Mouse (Mus musculus): Measurements from ENCODE around the gene Txnrd3. TPM values are rescaled to one million over a fixed set of nuclear protein-coding genes. Genes with fewer than 3 reads are reported as not detected.

Txnrd3 gene
- polyA plus RNA-seq, 1 experiment from 2014 or later: 8.0 TPM

DNA sequence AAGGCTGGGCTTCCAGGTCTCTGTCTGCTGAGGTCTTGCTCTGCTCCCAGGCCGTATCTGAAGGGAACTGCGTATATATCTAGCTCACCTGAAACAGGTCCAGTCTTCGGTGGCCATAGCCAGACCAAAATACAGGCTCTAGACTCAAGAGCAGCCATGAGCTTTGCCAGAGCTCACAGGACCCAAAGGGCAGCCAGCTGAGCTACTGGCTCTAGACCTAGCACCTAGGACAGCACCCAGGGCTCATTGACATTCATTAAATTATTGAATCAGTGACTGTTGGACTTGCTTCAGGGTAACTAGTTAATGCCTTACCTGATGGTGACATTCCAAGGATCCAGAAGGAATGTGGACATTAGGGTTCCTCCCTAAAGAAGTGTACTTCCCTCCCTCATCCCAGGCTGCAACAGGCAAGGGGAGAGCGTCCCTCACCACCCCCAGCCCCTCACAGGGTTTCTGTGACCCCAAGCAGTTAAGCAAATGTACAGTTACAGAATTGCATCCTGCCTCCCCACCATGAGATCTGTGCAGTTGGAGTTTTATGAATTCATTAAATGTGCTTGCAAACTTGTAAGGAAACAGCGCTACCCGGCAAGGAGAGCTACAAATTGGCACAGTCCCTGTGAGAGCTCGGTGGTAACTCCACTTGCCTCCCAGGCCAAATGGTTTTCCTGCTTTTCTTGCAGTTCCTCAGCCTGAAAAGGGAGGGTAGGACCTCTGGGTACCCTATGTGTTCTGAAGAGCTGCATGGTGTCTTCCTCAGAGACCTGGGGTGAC lies 29.0 kb upstream of the Txnrd3 start:
- no peak overlapping the region for H3K4me2 ChIP-seq (ENCODE audit: low read depth, low read length)
- no peaks in the 10 kb centered on the region for H3K36me3 ChIP-seq (ENCODE audit: control insufficient read depth, insufficient read depth, low read length)
- no peak overlapping the region for H3K4me3 ChIP-seq (replicated peaks; ENCODE audit: low read length)
- H3K27me3 ChIP-seq (ENCODE audit: control insufficient read depth, insufficient read depth, low read length): no peaks in the 10 kb centered on the region
- no peaks in the 10 kb centered on the region for H3K9me3 ChIP-seq (replicated peaks; ENCODE audit: control insufficient read depth, low read length)
- H3K27ac ChIP-seq (ENCODE audit: low read length): no peak overlapping the region
- no peaks in the 10 kb centered on the region for H3K4me1 ChIP-seq (ENCODE audit: control insufficient read depth, insufficient read depth, low read length)
- 65% methylated on average over 7 of the region's 7 CpGs for WGBS
- no peak for ATAC-seq (ENCODE audit: insufficient read depth, low FRiP score)
- H3K9ac ChIP-seq (ENCODE audit: low read length): no peak overlapping the region

DNA sequence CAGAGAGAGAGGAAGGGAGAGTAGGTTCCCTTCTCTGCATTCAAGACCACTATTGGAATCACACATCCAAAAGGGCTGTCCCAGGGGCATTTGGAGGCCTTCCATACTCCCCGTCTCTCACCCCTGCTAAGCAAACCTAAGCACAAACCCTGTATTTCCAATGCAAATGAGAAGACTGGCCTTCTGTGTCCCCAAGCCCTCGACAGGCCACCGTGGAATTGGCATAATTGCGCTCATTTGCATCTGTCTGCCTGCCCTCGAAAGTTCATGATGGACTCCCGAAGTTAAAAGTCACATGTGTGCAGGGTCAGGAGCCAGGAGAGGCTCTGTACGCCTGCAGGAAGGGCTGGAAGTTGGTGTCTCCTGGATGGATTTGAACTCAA lies 28.4 kb upstream of the Txnrd3 start:
- Histone ChIP-seq H3K9ac (ENCODE audit: low read length) (no peak overlapping the region), H3K4me3 (replicated peaks; ENCODE audit: low read length) (no peak overlapping the region), H3K9me3 (replicated peaks; ENCODE audit: control insufficient read depth, low read length) (no peaks in the 10 kb centered on the region), H3K4me1 (ENCODE audit: control insufficient read depth, insufficient read depth, low read length) (no peaks in the 10 kb centered on the region), H3K4me2 (ENCODE audit: low read depth, low read length) (no peak overlapping the region), H3K27ac (ENCODE audit: low read length) (no peak overlapping the region), H3K27me3 (ENCODE audit: control insufficient read depth, insufficient read depth, low read length) (no peaks in the 10 kb centered on the region), H3K36me3 (ENCODE audit: control insufficient read depth, insufficient read depth, low read length) (no peaks in the 10 kb centered on the region)
- WGBS: 61% methylated on average over 7 of the region's 7 CpGs
- ATAC-seq (ENCODE audit: insufficient read depth, low FRiP score): no peak

DNA sequence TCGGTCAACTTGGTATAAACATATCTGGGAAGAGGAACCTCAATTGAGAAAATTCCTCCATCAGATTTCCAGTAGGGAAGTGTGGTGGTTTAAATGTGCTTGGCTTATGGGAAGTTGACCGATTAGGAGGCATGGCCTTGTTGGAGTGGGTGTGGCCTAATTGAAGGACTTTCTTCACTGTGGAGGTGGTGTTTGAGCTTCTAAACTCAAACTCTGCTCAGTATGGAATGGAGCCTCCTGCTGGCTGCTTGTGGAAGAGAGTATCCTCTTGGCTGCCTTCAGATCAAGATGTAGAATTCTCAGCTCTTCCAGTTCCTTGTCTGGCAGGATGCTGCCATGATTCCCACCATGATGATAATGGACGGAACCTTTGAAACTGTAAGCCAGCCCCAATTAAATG lies 21.1 kb upstream of the Txnrd3 start:
- Histone ChIP-seq H3K9me3 (replicated peaks; ENCODE audit: control insufficient read depth, low read length) (no peaks in the 10 kb centered on the region), H3K4me3 (replicated peaks; ENCODE audit: low read length) (no peak overlapping the region), H3K4me1 (ENCODE audit: control insufficient read depth, insufficient read depth, low read length) (no peaks in the 10 kb centered on the region), H3K36me3 (ENCODE audit: control insufficient read depth, insufficient read depth, low read length) (no peaks in the 10 kb centered on the region), H3K9ac (ENCODE audit: low read length) (no peak overlapping the region), H3K27me3 (ENCODE audit: control insufficient read depth, insufficient read depth, low read length) (no peaks in the 10 kb centered on the region), H3K4me2 (ENCODE audit: low read depth, low read length) (no peak overlapping the region), H3K27ac (ENCODE audit: low read length) (no peak overlapping the region)
- WGBS: 80% methylated on average over 3 of the region's 3 CpGs
- no peak for ATAC-seq (ENCODE audit: insufficient read depth, low FRiP score)

DNA sequence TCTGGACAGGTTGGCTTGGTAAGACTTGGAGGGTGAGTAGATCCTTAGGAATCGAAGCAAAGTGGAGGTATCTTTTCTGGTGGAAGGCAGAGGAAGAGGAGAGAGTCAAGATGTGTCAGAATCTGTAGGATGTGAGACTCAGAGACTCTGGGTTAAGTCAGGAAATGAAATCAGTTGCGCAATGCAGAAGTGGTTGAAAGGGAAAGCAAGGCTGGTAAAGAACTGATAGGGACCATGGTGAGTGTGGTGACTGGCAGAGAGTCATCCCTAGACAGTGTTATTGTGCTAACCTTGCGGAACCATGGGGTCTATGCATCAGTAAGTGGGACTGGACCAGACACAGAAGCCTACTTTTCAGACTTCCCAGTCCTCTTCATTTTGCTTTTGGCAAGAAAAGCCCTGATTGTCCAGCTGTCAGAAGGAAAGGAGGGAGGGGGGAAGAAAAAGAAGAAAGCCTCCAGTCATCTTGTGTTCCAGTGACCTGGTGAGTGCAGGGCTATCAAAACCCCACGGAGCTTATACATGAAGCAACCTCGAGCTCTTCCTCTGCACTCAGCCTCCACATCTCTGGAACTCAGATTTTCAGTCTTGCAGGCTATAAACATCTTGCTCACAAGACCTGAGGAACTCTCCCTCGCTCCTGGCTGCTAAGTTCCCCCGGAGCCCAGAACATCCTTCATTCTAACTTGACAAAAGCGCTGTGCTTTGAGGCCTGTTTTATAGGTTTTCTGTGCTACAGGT lies 15.6 kb upstream of the Txnrd3 start:
- Histone ChIP-seq H3K9me3 (replicated peaks; ENCODE audit: control insufficient read depth, low read length) (no peaks in the 10 kb centered on the region), H3K27ac (ENCODE audit: low read length) (no peak overlapping the region), H3K36me3 (ENCODE audit: control insufficient read depth, insufficient read depth, low read length) (no peaks in the 10 kb centered on the region), H3K4me3 (replicated peaks; ENCODE audit: low read length) (no peak overlapping the region), H3K4me1 (ENCODE audit: control insufficient read depth, insufficient read depth, low read length) (no peaks in the 10 kb centered on the region), H3K4me2 (ENCODE audit: low read depth, low read length) (no peak overlapping the region), H3K27me3 (ENCODE audit: control insufficient read depth, insufficient read depth, low read length) (no peaks in the 10 kb centered on the region), H3K9ac (ENCODE audit: low read length) (no peak overlapping the region)
- WGBS: 50% methylated on average over 8 of the region's 8 CpGs
- ATAC-seq (ENCODE audit: insufficient read depth, low FRiP score): no peak

DNA sequence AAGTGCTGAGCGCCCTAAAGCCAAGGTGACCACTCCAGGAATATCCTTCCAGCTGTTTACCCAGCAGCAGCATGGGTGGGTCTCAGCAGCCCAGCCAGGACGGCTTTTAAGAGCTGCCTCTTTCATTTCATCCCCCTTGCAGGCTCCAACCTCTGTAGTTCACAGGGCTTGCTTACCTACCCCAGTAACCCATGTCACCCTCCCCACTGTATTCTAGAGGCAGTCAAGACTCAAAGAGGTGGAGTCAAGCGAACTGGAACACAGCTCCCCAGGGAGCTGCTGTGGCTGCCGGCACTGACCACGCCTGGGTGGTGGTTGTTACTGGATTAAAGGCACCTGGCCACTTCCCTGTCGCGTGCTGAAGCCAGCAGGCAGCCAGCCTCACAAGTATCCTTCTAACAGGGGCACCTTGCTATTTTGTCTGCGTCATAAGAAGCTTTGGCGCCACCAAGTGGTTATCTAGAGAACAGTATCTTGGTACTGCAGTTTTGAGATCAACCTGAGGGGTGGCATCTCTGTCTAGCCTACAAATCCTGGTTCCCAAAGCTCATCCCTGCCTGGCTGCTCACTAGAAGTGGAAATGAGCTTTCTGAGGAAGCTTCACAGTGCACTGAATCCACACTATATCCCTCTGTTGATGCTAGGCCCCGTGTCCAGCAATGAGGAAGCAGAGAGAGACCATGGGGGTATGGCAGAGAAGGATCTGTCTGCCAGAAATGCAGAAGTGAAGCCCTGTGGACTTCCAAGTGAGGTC lies 11.8 kb upstream of the Txnrd3 start:
- Histone ChIP-seq H3K27me3 (ENCODE audit: control insufficient read depth, insufficient read depth, low read length) (no peaks in the 10 kb centered on the region), H3K9ac (ENCODE audit: low read length) (no peak overlapping the region), H3K27ac (ENCODE audit: low read length) (no peak overlapping the region), H3K9me3 (replicated peaks; ENCODE audit: control insufficient read depth, low read length) (no peaks in the 10 kb centered on the region), H3K4me3 (replicated peaks; ENCODE audit: low read length) (no peak overlapping the region), H3K4me1 (ENCODE audit: control insufficient read depth, insufficient read depth, low read length) (0 out of 2 replicates have a peak, but pooled peaks cover 4% of the 10 kb centered on the region), H3K36me3 (ENCODE audit: control insufficient read depth, insufficient read depth, low read length) (no peaks in the 10 kb centered on the region), H3K4me2 (ENCODE audit: low read depth, low read length) (peak overlapping the region; percentile 26; the same call in 1 of the 2 replicates)
- 11% methylated on average over 10 of the region's 10 CpGs for WGBS
- peak; percentile 74 for ATAC-seq (ENCODE audit: insufficient read depth, low FRiP score)

DNA sequence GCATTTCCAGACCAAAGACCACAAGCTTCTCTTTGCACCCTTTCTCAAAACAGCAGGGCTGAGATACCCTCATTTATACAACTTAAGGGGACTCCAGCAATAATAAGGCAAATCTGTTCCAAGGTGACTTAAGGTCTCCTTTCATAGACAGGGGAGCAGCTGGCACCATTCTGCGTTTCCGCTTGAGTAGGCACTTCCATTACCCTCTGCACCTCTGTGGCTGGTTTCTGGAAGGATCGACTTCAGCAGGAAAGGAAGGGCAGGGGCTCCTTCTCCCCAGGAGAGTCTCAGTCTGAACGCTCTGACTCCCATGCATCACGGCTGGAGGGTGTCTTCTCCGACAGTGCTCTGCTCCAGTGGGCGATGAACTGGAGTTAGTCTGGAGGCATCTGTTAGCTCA lies 10.7 kb upstream of the Txnrd3 start:
- 75% methylated on average over 7 of the region's 7 CpGs for WGBS
- Histone ChIP-seq H3K9me3 (replicated peaks; ENCODE audit: control insufficient read depth, low read length) (no peaks in the 10 kb centered on the region), H3K36me3 (ENCODE audit: control insufficient read depth, insufficient read depth, low read length) (no peaks in the 10 kb centered on the region), H3K27ac (ENCODE audit: low read length) (no peak overlapping the region), H3K4me3 (replicated peaks; ENCODE audit: low read length) (no peak overlapping the region), H3K4me2 (ENCODE audit: low read depth, low read length) (no peak overlapping the region), H3K27me3 (ENCODE audit: control insufficient read depth, insufficient read depth, low read length) (no peaks in the 10 kb centered on the region), H3K4me1 (ENCODE audit: control insufficient read depth, insufficient read depth, low read length) (0 out of 2 replicates have a peak, but pooled peaks cover 4% of the 10 kb centered on the region), H3K9ac (ENCODE audit: low read length) (no peak overlapping the region)
- ATAC-seq (ENCODE audit: insufficient read depth, low FRiP score): no peak

DNA sequence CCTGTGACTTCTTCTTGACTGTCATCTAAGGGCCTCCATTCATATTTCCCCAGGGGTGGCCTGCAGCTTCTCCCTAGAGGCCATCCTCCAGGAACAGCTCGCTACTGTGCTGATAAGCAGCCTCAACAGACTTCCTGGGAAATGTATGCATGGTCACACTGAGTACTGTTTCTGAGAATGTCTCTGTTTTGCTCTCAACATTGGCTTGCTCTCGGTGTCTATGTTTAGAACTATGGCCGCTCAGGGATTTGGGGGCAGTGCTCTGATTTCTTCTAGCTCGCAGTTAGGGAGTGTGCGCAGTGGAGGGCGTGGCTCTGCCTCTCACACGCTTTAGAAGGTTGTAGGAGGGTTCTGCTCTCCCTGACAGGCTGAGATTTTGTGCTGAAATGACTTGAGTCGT lies 9.4 kb upstream of the Txnrd3 start:
- Histone ChIP-seq H3K4me2 (ENCODE audit: low read depth, low read length) (no peak overlapping the region), H3K4me1 (ENCODE audit: control insufficient read depth, insufficient read depth, low read length) (0 out of 2 replicates have a peak, but pooled peaks cover 4% of the 10 kb centered on the region), H3K9ac (ENCODE audit: low read length) (no peak overlapping the region), H3K36me3 (ENCODE audit: control insufficient read depth, insufficient read depth, low read length) (no peaks in the 10 kb centered on the region), H3K27ac (ENCODE audit: low read length) (no peak overlapping the region), H3K4me3 (replicated peaks; ENCODE audit: low read length) (no peak overlapping the region), H3K27me3 (ENCODE audit: control insufficient read depth, insufficient read depth, low read length) (no peaks in the 10 kb centered on the region), H3K9me3 (replicated peaks; ENCODE audit: control insufficient read depth, low read length) (no peaks in the 10 kb centered on the region)
- WGBS: 31% methylated on average over 8 of the region's 8 CpGs
- no peak for ATAC-seq (ENCODE audit: insufficient read depth, low FRiP score)

DNA sequence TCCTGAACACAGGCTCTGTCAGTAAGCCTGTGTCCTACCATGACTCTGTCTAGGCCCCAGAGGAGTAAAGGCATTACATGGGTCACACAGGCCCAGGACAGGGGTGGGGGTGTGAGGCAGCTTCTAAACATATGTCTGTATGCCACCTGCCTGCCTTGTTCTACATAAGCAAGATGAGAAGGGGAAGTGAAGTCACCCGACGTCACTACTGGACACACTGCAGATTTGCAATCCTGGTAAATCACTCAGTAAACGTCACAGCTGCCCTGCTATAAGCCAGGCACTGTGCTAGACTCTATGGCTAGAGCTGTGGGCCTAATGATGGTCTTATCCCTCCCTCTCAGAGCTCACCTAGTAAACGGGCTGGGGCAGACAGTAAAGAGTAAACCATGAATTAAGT lies 5.8 kb upstream of the Txnrd3 start:
- WGBS: 67% methylated on average over 4 of the region's 4 CpGs
- Histone ChIP-seq H3K36me3 (ENCODE audit: control insufficient read depth, insufficient read depth, low read length) (no peaks in the 10 kb centered on the region), H3K9me3 (replicated peaks; ENCODE audit: control insufficient read depth, low read length) (no peaks in the 10 kb centered on the region), H3K4me1 (ENCODE audit: control insufficient read depth, insufficient read depth, low read length) (0 out of 2 replicates have a peak, but pooled peaks cover 4% of the 10 kb centered on the region), H3K27ac (ENCODE audit: low read length) (no peak overlapping the region), H3K4me2 (ENCODE audit: low read depth, low read length) (no peak overlapping the region), H3K27me3 (ENCODE audit: control insufficient read depth, insufficient read depth, low read length) (no peaks in the 10 kb centered on the region), H3K4me3 (replicated peaks; ENCODE audit: low read length) (no peak overlapping the region), H3K9ac (ENCODE audit: low read length) (no peak overlapping the region)
- ATAC-seq (ENCODE audit: insufficient read depth, low FRiP score): no peak

DNA sequence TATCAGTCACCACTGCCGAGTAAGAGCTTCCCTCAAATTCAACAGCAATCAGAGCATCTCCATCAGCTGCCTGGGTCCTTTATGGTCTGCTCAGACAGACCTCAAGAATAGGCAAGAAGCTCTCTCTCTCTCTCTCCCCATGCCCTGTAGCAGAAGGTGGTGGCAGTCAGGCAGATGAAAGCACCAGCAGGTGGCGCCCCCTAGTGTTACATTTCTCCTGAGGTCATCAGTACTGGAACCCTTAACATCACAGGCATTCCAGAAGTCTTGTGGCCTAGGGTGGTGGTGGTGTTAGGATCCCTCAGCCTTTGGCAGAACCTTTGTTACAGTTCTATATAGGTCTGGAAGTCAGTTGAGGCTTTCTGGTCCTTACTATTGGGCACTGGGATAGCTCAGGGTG lies 4.8 kb upstream of the Txnrd3 start:
- 22% methylated on average over 2 of the region's 2 CpGs for WGBS

More for the DNA sequence above, 4.8 kb upstream of the Txnrd3 start:
- H3K4me2 ChIP-seq (ENCODE audit: low read depth, low read length): no peak overlapping the region
- H3K27ac ChIP-seq (ENCODE audit: low read length): no peak overlapping the region
- H3K36me3 ChIP-seq (ENCODE audit: control insufficient read depth, insufficient read depth, low read length): no peaks in the 10 kb centered on the region
- H3K9me3 ChIP-seq (replicated peaks; ENCODE audit: control insufficient read depth, low read length): no peaks in the 10 kb centered on the region
- ATAC-seq (ENCODE audit: insufficient read depth, low FRiP score): no peak
- H3K9ac ChIP-seq (ENCODE audit: low read length): no peak overlapping the region
- no peak overlapping the region for H3K4me3 ChIP-seq (replicated peaks; ENCODE audit: low read length)
- H3K27me3 ChIP-seq (ENCODE audit: control insufficient read depth, insufficient read depth, low read length): no peaks in the 10 kb centered on the region
- 0 out of 2 replicates have a peak, but pooled peaks cover 10% of the 10 kb centered on the region for H3K4me1 ChIP-seq (ENCODE audit: control insufficient read depth, insufficient read depth, low read length)

Measured in stomach, embryonic 16.5 days (tissue).